Mouse (Mus musculus) MEL (cell line): ENCODE measurements at regions not wholly inside any gene's neighbourhood (a gene's known extent, or its start where the extent isn't known, plus 50 kb on each side); places are given as distances from the start of the nearest gene placed in this dataset.

Experiments used
- DNase-seq: peaks from one replicate; pipeline ENCODE4 v3.0.0; 2011; ENCODE audit warnings: low read depth, low spot score
- H3K27ac ChIP-seq: 2 replicates; pipeline ENCODE4 v1.5.1; 2012; ENCODE audit warnings: low read depth, mild to moderate bottlenecking, control low read depth, low read length, moderate library complexity; ENCODE audit not compliant: control insufficient read depth
- H3K27me3 ChIP-seq, 2 experiments: fragments of 150-350 bp in 1 of 2; sonication (generic) in 1 of 2; 2 replicates each; pipeline ENCODE4 v1.6.1; 2012; ENCODE audit warnings: low read length in 2 of 2, mild to moderate bottlenecking in 2 of 2, improper control_type of control experiment in 1 of 2, moderate library complexity in 1 of 2; ENCODE audit not compliant: insufficient read depth in 2 of 2, control insufficient read depth in 1 of 2
- H3K36me3 ChIP-seq, 2 experiments: 2 replicates each; pipeline ENCODE4 v1.6.1; 2012 to 2014; ENCODE audit warnings: low read length in 2 of 2, improper control_type of control experiment in 1 of 2, inconsistent platforms in 1 of 2, mild to moderate bottlenecking in 1 of 2; ENCODE audit not compliant: insufficient read depth in 2 of 2, control insufficient read depth in 1 of 2
- H3K4me1 ChIP-seq, 2 experiments: fragments of 150-350 bp in 1 of 2; sonication (generic) in 1 of 2; 2 replicates each; pipeline ENCODE4 v1.6.1; 2012; ENCODE audit warnings: low read length in 2 of 2, improper control_type of control experiment in 1 of 2, mild to moderate bottlenecking in 1 of 2; ENCODE audit not compliant: insufficient read depth in 2 of 2, control insufficient read depth in 1 of 2
- H3K4me3 ChIP-seq, 2 experiments: fragments of 150-350 bp in 1 of 2; sonication (generic) in 1 of 2; 2 replicates each; pipeline ENCODE4 v1.5.1; 2012; ENCODE audit warnings: low read depth in 2 of 2, low read length in 2 of 2, mild to moderate bottlenecking in 2 of 2, moderate library complexity in 2 of 2, control low read depth in 1 of 2, improper control_type of control experiment in 1 of 2; ENCODE audit not compliant: control insufficient read depth in 1 of 2, insufficient read depth in 1 of 2
- H3K79me2 ChIP-seq: 2 replicates; pipeline ENCODE4 v1.6.1; 2012; ENCODE audit warnings: mild to moderate bottlenecking, low read length, moderate library complexity; ENCODE audit not compliant: control insufficient read depth, poor library complexity, insufficient read depth
- H3K9ac ChIP-seq: 2 replicates; pipeline ENCODE4 v1.6.1; 2012; ENCODE audit warnings: low read depth, mild to moderate bottlenecking, control low read depth, low read length, moderate library complexity; ENCODE audit not compliant: control insufficient read depth, poor library complexity, severe bottlenecking
- H3K9me3 ChIP-seq: fragments of 150-350 bp; sonication (generic); replicated peaks from 2 replicates; pipeline ENCODE4 v1.6.1; 2012; ENCODE audit warnings: mild to moderate bottlenecking, low read length, improper control_type of control experiment, moderate library complexity; ENCODE audit not compliant: insufficient read depth
- CTCF ChIP-seq, 3 experiments: IDR thresholded peaks in 2 of 3; conservative IDR thresholded peaks in 1 of 3; 2 replicates each; pipeline ENCODE4 v1.5.1; 2011 to 2012; ENCODE audit warnings: low read length in 3 of 3, low read depth in 2 of 3, mild to moderate bottlenecking in 2 of 3, improper control_type of control experiment in 1 of 3, inconsistent platforms in 1 of 3, mixed read lengths in 1 of 3, moderate library complexity in 1 of 3; ENCODE audit not compliant: control insufficient read depth in 1 of 3, insufficient read depth in 1 of 3, poor library complexity in 1 of 3, severe bottlenecking in 1 of 3
- ELF1 ChIP-seq: IDR thresholded peaks from 2 replicates; pipeline ENCODE4 v1.6.1; 2014; ENCODE audit warnings: low read depth, mild to moderate bottlenecking, inconsistent platforms, low read length, improper control_type of control experiment, moderate library complexity
- GABPA ChIP-seq: IDR thresholded peaks from 2 replicates; pipeline ENCODE4 v1.6.1; 2012; ENCODE audit warnings: low read depth, mild to moderate bottlenecking, inconsistent platforms, low read length, improper control_type of control experiment, moderate library complexity
- GATA1 ChIP-seq: IDR thresholded peaks from 2 replicates; pipeline ENCODE4 v1.6.1; 2011; ENCODE audit warnings: low read depth, low read length, improper control_type of control experiment
- JUND ChIP-seq: IDR thresholded peaks from 2 replicates; pipeline ENCODE4 v1.6.1; 2011; ENCODE audit warnings: low read depth, mild to moderate bottlenecking, improper control_type of control experiment, low read length
- MAFK ChIP-seq: IDR thresholded peaks from 2 replicates; pipeline ENCODE4 v1.6.1; 2011; ENCODE audit warnings: low read depth, mild to moderate bottlenecking, low read length, improper control_type of control experiment, borderline replicate concordance
- MAX ChIP-seq: IDR thresholded peaks from 2 replicates; pipeline ENCODE4 v1.6.1; 2011; ENCODE audit warnings: low read length, improper control_type of control experiment
- MEF2A ChIP-seq: IDR thresholded peaks from 2 replicates; pipeline ENCODE4 v1.6.1; 2014; ENCODE audit warnings: low read depth, mild to moderate bottlenecking, inconsistent platforms, low read length, improper control_type of control experiment; ENCODE audit not compliant: poor library complexity, insufficient replicate concordance, severe bottlenecking; ENCODE audit errors: extremely low read depth
- MYB ChIP-seq: IDR thresholded peaks from 2 replicates; pipeline ENCODE4 v1.6.1; 2011; ENCODE audit warnings: mild to moderate bottlenecking, low read depth, low read length, improper control_type of control experiment
- NELFE ChIP-seq: IDR thresholded peaks from 2 replicates; pipeline ENCODE4 v1.6.1; 2011; ENCODE audit warnings: low read depth, low read length, improper control_type of control experiment
- POLR2A ChIP-seq, 2 experiments: IDR thresholded peaks; 2 replicates each; pipeline ENCODE4 v1.6.1; 2011 to 2012; ENCODE audit warnings: low read length in 2 of 2, mild to moderate bottlenecking in 2 of 2, control low read depth in 1 of 2, improper control_type of control experiment in 1 of 2, low read depth in 1 of 2, moderate library complexity in 1 of 2; ENCODE audit not compliant: control insufficient read depth in 1 of 2, insufficient read depth in 1 of 2, poor library complexity in 1 of 2
- RAD21 ChIP-seq: IDR thresholded peaks from 2 replicates; pipeline ENCODE4 v1.6.1; 2011; ENCODE audit warnings: mild to moderate bottlenecking, low read depth, low read length, improper control_type of control experiment
- SIN3A ChIP-seq: IDR thresholded peaks from 2 replicates; pipeline ENCODE4 v1.6.1; 2012; ENCODE audit warnings: low read length, improper control_type of control experiment, inconsistent platforms
- TAL1 ChIP-seq: IDR thresholded peaks from 2 replicates; pipeline ENCODE4 v1.6.1; 2012; ENCODE audit warnings: mild to moderate bottlenecking, inconsistent platforms, low read length, moderate library complexity, mixed read lengths
- TCF12 ChIP-seq: IDR thresholded peaks from 2 replicates; pipeline ENCODE4 v1.6.1; 2014; ENCODE audit warnings: low read depth, mild to moderate bottlenecking, inconsistent platforms, low read length, improper control_type of control experiment, moderate library complexity
- ZKSCAN1 ChIP-seq: IDR thresholded peaks from 2 replicates; pipeline ENCODE4 v1.6.1; 2012; ENCODE audit warnings: low read depth, mild to moderate bottlenecking, inconsistent platforms, low read length, improper control_type of control experiment, moderate library complexity
- ZNF384 ChIP-seq: IDR thresholded peaks from 2 replicates; pipeline ENCODE4 v1.6.1; 2012; ENCODE audit warnings: low read depth, mild to moderate bottlenecking, inconsistent platforms, low read length, improper control_type of control experiment

DNA sequence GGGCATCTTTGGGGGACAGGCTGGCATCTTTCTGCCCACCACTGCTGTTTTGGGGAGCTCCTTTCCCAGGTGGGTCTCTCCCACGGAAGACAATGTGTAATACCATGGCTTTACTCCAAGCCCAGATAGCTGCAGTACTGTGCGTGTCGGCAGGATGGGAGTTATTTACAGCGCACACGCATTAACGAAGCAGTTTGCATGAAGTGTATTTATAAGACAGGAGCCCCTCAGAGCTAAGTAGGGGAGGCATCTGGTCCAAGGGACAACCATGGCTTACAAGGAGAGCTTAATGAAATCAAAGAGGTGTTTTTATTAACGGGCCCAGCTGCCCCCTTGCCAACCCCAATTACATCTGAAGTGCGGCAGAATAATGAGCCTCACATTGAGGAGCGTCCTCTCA lies 169.0 kb downstream of the Katnal1 start:
- H3K79me2 ChIP-seq: no peaks in the 10 kb centered on the region
- no peaks in the 10 kb centered on the region; a peak in 1 of 4 replicates for H3K27me3 ChIP-seq
- no peak overlapping the region for H3K27ac ChIP-seq
- H3K9me3 ChIP-seq: no peaks in the 10 kb centered on the region
- H3K36me3 ChIP-seq: no peaks in the 10 kb centered on the region
- TF ChIP-seq MEF2A (no peak), TCF12 (no peak), ZKSCAN1 (no peak), GATA1 (no peak), MYB (no peak)
- H3K4me3 ChIP-seq: no peak overlapping the region
- H3K4me1 ChIP-seq: no peaks in the 10 kb centered on the region
- H3K9ac ChIP-seq: no peak overlapping the region
- no peak for DNase-seq

DNA sequence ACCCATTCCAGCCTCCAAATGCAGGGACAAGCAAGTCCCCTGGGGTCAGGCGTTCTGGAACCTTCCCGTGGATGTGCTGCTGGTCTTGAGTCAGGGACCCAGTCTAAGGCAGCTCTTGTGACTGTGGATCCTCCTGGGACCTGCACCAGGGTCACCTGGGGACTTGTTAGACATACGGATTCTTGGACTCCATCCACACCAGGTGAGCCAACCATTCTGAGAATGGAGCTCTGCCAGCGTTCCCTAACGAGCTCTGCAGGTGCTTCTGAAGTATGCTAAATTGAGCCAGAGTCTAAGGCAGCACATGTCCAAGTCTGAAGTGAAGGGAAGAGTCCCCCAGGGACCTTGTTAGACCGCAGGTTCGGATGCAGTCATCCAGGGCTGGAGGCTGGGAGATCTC lies 170.3 kb downstream of the Katnal1 start:
- Histone ChIP-seq H3K4me1 (no peaks in the 10 kb centered on the region), H3K27me3 (no peaks in the 10 kb centered on the region; a peak in 1 of 4 replicates), H3K4me3 (no peak overlapping the region), H3K79me2 (no peaks in the 10 kb centered on the region), H3K9me3 (no peaks in the 10 kb centered on the region), H3K9ac (no peak overlapping the region), H3K36me3 (no peaks in the 10 kb centered on the region), H3K27ac (no peak overlapping the region)
- TF ChIP-seq GABPA (no peak), POLR2A (IDR thresholded peaks at IDR 0.05; ENCODE audit: control insufficient read depth in 1 of 2, insufficient read depth in 1 of 2, low read depth in 1 of 2, low read length in 2 of 2, poor library complexity in 1 of 2) (no peak), TCF12 (no peak)
- DNase-seq: no peak

DNA sequence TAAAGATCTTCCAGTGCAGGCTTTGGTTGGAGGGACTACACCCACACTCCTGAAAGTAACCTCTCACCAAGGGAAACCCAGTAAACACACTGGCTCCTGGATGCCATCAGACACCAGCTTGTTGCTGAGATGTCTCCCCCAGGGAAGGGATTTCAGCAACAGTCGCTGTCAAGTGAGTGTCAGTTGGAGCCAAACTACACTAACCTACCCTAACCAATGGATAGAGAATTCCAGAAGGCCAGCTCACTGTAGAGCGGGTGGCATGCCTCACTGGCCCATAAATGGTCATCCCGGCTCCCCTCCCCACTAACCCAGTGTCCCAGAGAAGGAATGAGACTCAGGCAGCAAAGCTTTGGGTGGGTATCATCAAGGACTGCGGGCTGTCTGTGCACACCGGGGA lies 171.4 kb downstream of the Katnal1 start:
- DNase-seq: no peak
- H3K79me2 ChIP-seq: no peaks in the 10 kb centered on the region
- no peak overlapping the region for H3K27ac ChIP-seq
- TF ChIP-seq ELF1 (no peak), RAD21 (no peak), JUND (no peak), TAL1 (no peak), MAX (no peak), ZNF384 (no peak), POLR2A (IDR thresholded peaks at IDR 0.05; ENCODE audit: control insufficient read depth in 1 of 2, insufficient read depth in 1 of 2, low read depth in 1 of 2, low read length in 2 of 2, poor library complexity in 1 of 2) (no peak), NELFE (no peak), MAFK (no peak), SIN3A (no peak), TCF12 (no peak), CTCF (IDR thresholded peaks at IDR 0.05 in 2 of 3, conservative IDR thresholded peaks at IDR 0.05 in 1 of 3; ENCODE audit: control insufficient read depth in 1 of 3, insufficient read depth in 1 of 3, low read depth in 2 of 3, low read length in 3 of 3, poor library complexity in 1 of 3, severe bottlenecking in 1 of 3) (no peak)
- TF ChIP-seq, all 39 proteins: peak for 0
- Histone ChIP-seq H3K4me3 (no peak overlapping the region), H3K27me3 (no peaks in the 10 kb centered on the region; a peak in 1 of 4 replicates), H3K9me3 (no peaks in the 10 kb centered on the region), H3K36me3 (no peaks in the 10 kb centered on the region), H3K9ac (no peak overlapping the region), H3K4me1 (no peaks in the 10 kb centered on the region)
